Mouse (Mus musculus): ENCODE measurements at regions not wholly inside any gene's neighbourhood (a gene's known extent, or its start where the extent isn't known, plus 50 kb on each side); places are given as distances from the start of the nearest gene placed in this dataset.
A peak's percentile ranks its signal among the peaks of the same experiment; 100 is the strongest.

- DNase-seq (ENCODE audit: low spot score), result no peak
These were observed 157.5 kb upstream of the Ankrd55 start for GRCm38 (mm10) chr13:112130774-112131173.

GRCm38 (mm10) chr13:112131191-112131590 lies 157.1 kb upstream of the Ankrd55 start:
- DNase-seq (ENCODE audit: low spot score), result peak; percentile 31

- no peak for DNase-seq (ENCODE audit: low spot score)
These were observed 154.5 kb upstream of the Ankrd55 start for GRCm38 (mm10) chr13:112133736-112134135.

- DNase-seq (ENCODE audit: low spot score), result no peak
These were observed 153.6 kb upstream of the Ankrd55 start for GRCm38 (mm10) chr13:112134701-112135100.

GRCm38 (mm10) chr13:112135777-112136176 lies 152.5 kb upstream of the Ankrd55 start:
- DNase-seq (ENCODE audit: low spot score), result no peak

- no peak for DNase-seq (ENCODE audit: low spot score)
These were observed 151.4 kb upstream of the Ankrd55 start for GRCm38 (mm10) chr13:112136850-112137249.

- DNase-seq (ENCODE audit: low spot score), result no peak
These were observed 147.4 kb upstream of the Ankrd55 start for GRCm38 (mm10) chr13:112140871-112141270.

- DNase-seq (ENCODE audit: low spot score), result no peak
These were observed 143.6 kb upstream of the Ankrd55 start for GRCm38 (mm10) chr13:112144393-112145348.

- DNase-seq (ENCODE audit: low spot score), result no peak
These were observed 135.4 kb upstream of the Ankrd55 start for GRCm38 (mm10) chr13:112152614-112153550.

- no peak for DNase-seq (ENCODE audit: low spot score)
These were observed 134.5 kb upstream of the Ankrd55 start for GRCm38 (mm10) chr13:112153681-112154127.

GRCm38 (mm10) chr13:112159430-112160172 lies 128.7 kb upstream of the Ankrd55 start:
- DNase-seq (ENCODE audit: low spot score), result no peak

- no peak for DNase-seq (ENCODE audit: low spot score)
These were observed 128.0 kb upstream of the Ankrd55 start for GRCm38 (mm10) chr13:112160173-112160641.

- no peak for DNase-seq (ENCODE audit: low spot score)
These were observed 127.5 kb upstream of the Ankrd55 start for GRCm38 (mm10) chr13:112160726-112161125.

- DNase-seq (ENCODE audit: low spot score), result no peak
These were observed 126.4 kb upstream of the Ankrd55 start for GRCm38 (mm10) chr13:112161886-112162285.

GRCm38 (mm10) chr13:112165921-112166320 lies 122.3 kb upstream of the Ankrd55 start:
- no peak for DNase-seq (ENCODE audit: low spot score)

- DNase-seq (ENCODE audit: low spot score), result no peak
These were observed 121.9 kb upstream of the Ankrd55 start for GRCm38 (mm10) chr13:112166338-112166802.

- no peak for DNase-seq (ENCODE audit: low spot score)
These were observed 119.8 kb upstream of the Ankrd55 start for GRCm38 (mm10) chr13:112168468-112168867.

GRCm38 (mm10) chr13:112170872-112171271 lies 117.4 kb upstream of the Ankrd55 start:
- no peak for DNase-seq (ENCODE audit: low spot score)

GRCm38 (mm10) chr13:112171940-112172715 lies 116.1 kb upstream of the Ankrd55 start:
- no peak for DNase-seq (ENCODE audit: low spot score)

- no peak for DNase-seq (ENCODE audit: low spot score)
These were observed 114.3 kb upstream of the Ankrd55 start for GRCm38 (mm10) chr13:112173973-112174372.

- no peak for DNase-seq (ENCODE audit: low spot score)
These were observed 110.2 kb upstream of the Ankrd55 start for GRCm38 (mm10) chr13:112178031-112178430.
